Mouse (Mus musculus) liver, embryonic 14.5 days (tissue): ENCODE data around the gene Clk2. TPM values are rescaled to one million over a fixed set of nuclear protein-coding genes. Genes with fewer than 3 reads are reported as not detected.

ENCODE experiments used
- ATAC-seq: fragments of 200-750 bp; cut with Nextera tagmentation; 2 replicates; pipeline ENCODE4 v1.8.0; 2017; ENCODE audit warnings: moderate number of reproducible peaks, mild to moderate bottlenecking, moderate library complexity; ENCODE audit not compliant: insufficient read depth
- DNase-seq, 3 experiments: peaks; one replicate each; pipeline ENCODE4 v3.0.0-alpha.2; 2012 to 2013; ENCODE audit warnings: low read depth in 3 of 3, low spot score in 3 of 3
- H3K27ac ChIP-seq: fragments of 300-500 bp; sonication (generic); 2 replicates; pipeline ENCODE4 v1.5.1; 2014; ENCODE audit warnings: moderate library complexity, mild to moderate bottlenecking, control low read depth, inconsistent platforms
- H3K27me3 ChIP-seq: fragments of 300-500 bp; sonication (generic); 2 replicates; pipeline ENCODE4 v1.6.1; 2014; ENCODE audit warnings: mild to moderate bottlenecking, low read length, moderate library complexity; ENCODE audit not compliant: control insufficient read depth, insufficient read depth
- H3K36me3 ChIP-seq: fragments of 300-500 bp; sonication (generic); replicated peaks from 2 replicates; pipeline ENCODE4 v1.6.1; 2014; ENCODE audit warnings: low read depth; ENCODE audit not compliant: control insufficient read depth, insufficient read depth
- H3K4me1 ChIP-seq, 2 experiments: fragments of 200-500 bp in 1 of 2; fragments of 300-500 bp in 1 of 2; sonication (generic) in 1 of 2; replicated peaks; 2 replicates each; pipeline ENCODE4 v1.6.1; 2012 to 2014; ENCODE audit warnings: antibody characterized with exemption in 1 of 2, inconsistent platforms in 1 of 2, low read length in 1 of 2; ENCODE audit not compliant: control insufficient read depth in 2 of 2, insufficient read depth in 2 of 2
- H3K4me2 ChIP-seq: fragments of 300-500 bp; sonication (generic); 2 replicates; pipeline ENCODE4 v1.6.1; 2014; ENCODE audit warnings: low read depth, mild to moderate bottlenecking, control low read depth, moderate library complexity
- H3K4me3 ChIP-seq, 2 experiments: fragments of 200-500 bp in 1 of 2; fragments of 300-500 bp in 1 of 2; sonication (generic) in 1 of 2; 2 replicates each; pipeline ENCODE4 v1.5.1; 2012 to 2014; ENCODE audit warnings: low read depth in 2 of 2, low read length in 2 of 2, mild to moderate bottlenecking in 2 of 2, control low read depth in 1 of 2, inconsistent platforms in 1 of 2, moderate library complexity in 1 of 2; ENCODE audit not compliant: insufficient read depth in 1 of 2
- H3K9ac ChIP-seq: fragments of 300-500 bp; sonication (generic); replicated peaks from 2 replicates; pipeline ENCODE4 v1.6.1; 2014; ENCODE audit warnings: mild to moderate bottlenecking, control low read depth, moderate library complexity
- H3K9me3 ChIP-seq: fragments of 300-500 bp; sonication (generic); 2 replicates; pipeline ENCODE4 v1.6.1; 2016; ENCODE audit warnings: low read length, mixed read lengths; ENCODE audit not compliant: control insufficient read depth
- CTCF ChIP-seq: IDR thresholded peaks from 2 replicates; pipeline ENCODE4 v1.5.1; 2016; ENCODE audit warnings: antibody characterized with exemption, low read depth, control low read depth
- EP300 ChIP-seq: IDR thresholded peaks from 2 replicates; pipeline ENCODE4 v1.6.1; 2016; ENCODE audit warnings: antibody characterized with exemption, low read depth
- WGBS: fragments of 180-500 bp; shearing (Covaris S2); extraction: QIAGEN DNeasy Blood & Tissue Kit; methylation state at CpG from one replicate; pipeline ENCODE4 v1.1.7; 2014; ENCODE audit not compliant: insufficient replicate concordance; 5-methylcytosine and 5-hydroxymethylcytosine counted together
- polyA plus RNA-seq, 2 experiments: library from polyadenylated mRNA; depleted of rRNA in 1 of 2; stranded (reverse) in 1 of 2; unstranded in 1 of 2; fragments of >200 nt; fragmentation: Nextera tagmentation in 1 of 2; extraction: Ambion mirVana in 1 of 2; gene quantifications; 2 replicates each; pipeline versions ENCODE4 v1.2.1 to v1.2.3; 2012 to 2014

Gene Clk2
- polyA plus RNA-seq, 2 experiments: 6.7 to 28.8 TPM

DNA sequence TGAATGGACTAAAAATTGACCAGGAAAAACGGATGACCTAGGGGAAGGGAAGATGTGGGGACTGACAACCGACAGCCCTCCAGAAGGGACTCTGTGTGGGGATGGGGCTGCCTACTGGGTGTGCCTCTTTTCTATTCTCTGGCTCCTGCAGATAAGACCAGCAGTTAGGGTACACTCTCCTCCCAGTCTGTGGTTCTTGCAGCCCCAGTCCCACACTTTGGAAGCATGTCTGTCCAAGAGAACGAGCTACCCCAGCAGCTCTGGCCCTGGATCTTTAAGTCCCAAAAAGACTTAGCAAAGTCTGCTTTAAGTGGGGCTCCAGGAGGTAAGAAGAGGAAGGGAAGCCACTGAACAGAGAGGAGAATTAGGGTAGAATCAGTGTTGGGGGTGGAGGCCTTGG, 28.6 kb upstream of the Clk2 start, which contains the start of gene Pklr:
Pklr (plus strand) TSS at position 185 of the 400 bp plus-strand sequence.
- H3K4me1 ChIP-seq: peaks cover 42 to 54% of the 10 kb centered on the region in 2 experiments
- WGBS: 6% methylated on average over 3 of the region's 3 CpGs

DNA sequence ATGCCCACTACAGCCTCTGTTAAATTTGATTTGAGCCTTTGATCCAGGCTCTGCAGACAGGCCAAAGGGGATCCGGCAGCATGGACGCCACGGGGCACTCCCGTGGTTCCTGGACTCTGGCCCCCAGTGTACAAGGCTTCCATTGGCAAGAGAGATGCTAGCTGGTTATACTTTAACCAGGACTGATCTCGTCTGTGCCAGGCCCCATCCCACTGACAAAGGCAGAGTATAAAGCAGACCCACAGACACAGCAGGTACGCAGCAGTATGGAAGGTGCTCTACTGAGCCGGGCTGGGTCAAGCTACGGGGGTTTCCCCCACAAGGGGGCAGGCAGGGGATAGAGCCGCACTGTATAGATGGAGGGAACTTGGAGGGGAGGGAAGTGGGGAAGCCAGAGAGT, 28.2 kb upstream of the Clk2 start:
- H3K9ac ChIP-seq: peak overlapping the region; percentile 82
- H3K9me3 ChIP-seq: no peaks in the 10 kb centered on the region
- DNase-seq (peak in 2 of 3 experiments; percentile 52 to 59), ATAC-seq (peak; percentile 42)
- peaks cover 42 to 54% of the 10 kb centered on the region in 2 experiments for H3K4me1 ChIP-seq
- H3K27ac ChIP-seq: peak overlapping the region; percentile 87
- H3K36me3 ChIP-seq: peaks cover 39% of the 10 kb centered on the region
- 5% methylated on average over 9 of the region's 9 CpGs for WGBS
- peak overlapping the region; percentile 87 for H3K4me3 ChIP-seq
- no peaks in the 10 kb centered on the region for H3K27me3 ChIP-seq
- TF ChIP-seq CTCF (peak; percentile 80), EP300 (no peak)
- H3K4me2 ChIP-seq: peak overlapping the region; percentile 88

More for the DNA sequence above, 28.6 kb upstream of the Clk2 start, which contains the start of gene Pklr:
- Histone ChIP-seq H3K9ac (peak within 1 kb of the TSS; percentile 82), H3K27ac (peak within 1 kb of the TSS; percentile 87), H3K27me3 (no peaks in the 10 kb centered on the region), H3K36me3 (peaks cover 35% of the 10 kb centered on the region), H3K4me3 (peak within 1 kb of the TSS; percentile 87), H3K9me3 (no peaks in the 10 kb centered on the region), H3K4me2 (peak within 1 kb of the TSS; percentile 88)
- ATAC-seq: peak; percentile 58
- no peak for TF ChIP-seq CTCF
- peak; percentile 76 for TF ChIP-seq EP300
- DNase-seq: peak; percentile 58 to 64 (median 63)

DNA sequence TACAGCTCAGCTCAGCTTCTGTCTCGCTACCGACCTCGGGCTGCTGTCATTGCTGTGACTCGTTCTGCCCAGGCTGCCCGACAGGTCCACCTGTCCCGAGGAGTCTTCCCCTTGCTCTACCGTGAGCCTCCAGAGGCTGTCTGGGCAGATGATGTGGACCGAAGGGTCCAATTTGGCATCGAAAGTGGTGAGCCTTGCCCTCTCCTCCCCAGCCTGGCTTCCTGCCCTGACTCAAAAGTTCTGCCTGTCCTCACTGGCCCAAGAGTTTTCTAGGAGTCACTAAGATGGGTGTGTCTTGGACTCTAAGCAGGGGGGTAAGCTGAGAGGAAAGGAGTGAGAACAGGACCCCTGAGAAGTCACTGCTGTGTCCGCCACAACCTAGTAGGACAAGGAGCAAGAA, 19.8 kb upstream of the Clk2 start:
- no peaks in the 10 kb centered on the region; the same call in 1 of the 2 replicates for H3K27me3 ChIP-seq
- H3K9me3 ChIP-seq: no peaks in the 10 kb centered on the region
- WGBS: 77% methylated on average over 10 of the region's 10 CpGs
- no peak overlapping the region for H3K4me3 ChIP-seq
- DNase-seq: no peak
- no peak for ATAC-seq
- peaks cover 14 to 15% of the 10 kb centered on the region in 2 experiments for H3K4me1 ChIP-seq
- H3K36me3 ChIP-seq: peaks cover 68% of the 10 kb centered on the region
- no peak overlapping the region for H3K27ac ChIP-seq
- no peak for TF ChIP-seq CTCF
- no peak for TF ChIP-seq EP300
- H3K9ac ChIP-seq: no peak overlapping the region
- H3K4me2 ChIP-seq: no peak overlapping the region

DNA sequence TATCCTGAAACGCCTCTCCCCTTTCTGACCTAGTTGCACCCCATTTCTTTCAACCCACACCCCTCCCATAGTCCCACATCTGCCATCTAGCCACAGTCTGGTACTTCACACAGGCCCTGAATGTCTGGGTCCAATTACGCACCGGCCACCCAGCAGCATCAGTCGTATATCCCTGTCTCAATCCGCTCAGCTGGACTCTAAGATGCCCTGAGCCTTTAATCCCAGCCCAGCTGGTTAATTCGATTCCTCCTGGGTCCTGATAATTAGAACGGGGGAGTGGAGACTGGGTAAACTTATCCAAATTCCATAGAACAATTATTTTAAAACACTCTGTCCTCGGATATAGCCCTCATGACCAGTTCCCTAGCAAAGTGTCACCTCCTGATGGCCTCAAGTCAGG, 19.0 kb upstream of the Clk2 start:
- Histone ChIP-seq H3K9ac (peak overlapping the region; percentile 13; the same call in 1 of the 2 replicates), H3K36me3 (peaks cover 60% of the 10 kb centered on the region), H3K9me3 (no peaks in the 10 kb centered on the region), H3K27me3 (no peaks in the 10 kb centered on the region; the same call in 1 of the 2 replicates), H3K4me2 (no peak overlapping the region), H3K27ac (no peak overlapping the region; the same call in 1 of the 2 replicates), H3K4me1 (peaks cover 14 to 15% of the 10 kb centered on the region in 2 experiments), H3K4me3 (no peak overlapping the region)
- ATAC-seq (no peak), DNase-seq (no peak)
- no peak for TF ChIP-seq EP300
- no peak for TF ChIP-seq CTCF
- WGBS: 78% methylated on average over 8 of the region's 8 CpGs

DNA sequence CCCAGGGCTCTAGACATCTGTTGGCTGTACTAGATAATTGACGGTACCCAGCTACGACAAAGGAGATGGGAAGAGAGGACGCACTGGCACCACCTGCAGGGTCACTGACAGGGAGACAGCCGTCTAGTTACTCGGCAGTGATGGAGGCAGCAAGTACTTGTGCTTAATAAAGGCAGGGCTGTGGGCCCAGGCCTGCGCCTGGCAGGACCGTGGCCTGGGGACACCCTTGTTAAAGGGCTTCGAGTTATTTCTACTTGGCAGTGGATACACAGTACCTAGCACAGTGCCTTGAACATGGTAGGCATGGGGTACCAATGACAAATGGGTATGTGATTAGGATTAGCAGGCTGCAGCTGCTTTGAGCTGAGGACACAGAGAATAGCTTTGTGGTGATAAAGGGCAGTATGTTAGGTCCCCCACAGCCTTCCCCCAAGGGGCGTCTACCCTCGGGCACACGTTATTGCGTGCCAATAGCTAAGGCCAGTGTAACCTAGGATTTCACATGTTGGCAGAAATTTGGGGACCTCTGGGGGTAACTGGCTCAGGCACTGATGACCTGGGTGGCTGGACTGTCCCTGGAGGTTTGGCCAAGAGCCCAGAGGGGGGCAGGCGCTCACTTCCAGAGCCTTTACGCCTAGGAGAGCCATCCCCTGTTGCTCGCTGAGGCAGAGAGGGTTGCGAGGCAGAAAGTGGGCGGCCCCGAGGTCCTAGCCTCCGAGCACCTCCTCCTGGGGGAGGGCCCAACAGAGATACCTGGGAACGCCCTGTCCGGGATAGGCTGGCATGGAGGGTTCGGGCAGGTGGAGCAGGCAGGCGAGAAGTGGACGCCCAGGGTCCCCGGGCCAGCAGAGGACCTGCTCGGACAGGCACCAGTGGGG, 17.3 kb upstream of the Clk2 start:
- Histone ChIP-seq H3K4me2 (peak overlapping the region; percentile 73), H3K4me3 (peak overlapping the region; percentile 4 to 30; a peak in 3 of 4 replicates), H3K36me3 (peaks cover 44% of the 10 kb centered on the region), H3K27ac (peak overlapping the region; percentile 67), H3K9me3 (no peaks in the 10 kb centered on the region), H3K27me3 (no peaks in the 10 kb centered on the region; the same call in 1 of the 2 replicates), H3K9ac (peak overlapping the region; percentile 56), H3K4me1 (peaks cover 19 to 22% of the 10 kb centered on the region in 2 experiments)
- 14% methylated on average over 26 of the region's 26 CpGs for WGBS
- DNase-seq (peak in 2 of 3 experiments; percentile 62 to 73), ATAC-seq (peak; percentile 87)
- TF ChIP-seq EP300 (no peak), CTCF (peak; percentile 48)
